Mouse (Mus musculus) layer of hippocampus, postnatal 25 days (tissue): ENCODE measurements around the gene Lzic. TPM values are rescaled to one million over a fixed set of nuclear protein-coding genes. Genes with fewer than 3 reads are reported as not detected.

Experiments
- DNase-seq, 2 experiments: peaks; one replicate each; pipeline ENCODE4 v3.0.0; 2022; ENCODE audit warnings: mixed read lengths in 2 of 2, low spot score in 1 of 2; ENCODE audit errors: extremely low spot score in 1 of 2
- total RNA-seq, 2 experiments: library from RNA; stranded (reverse); gene quantifications; 2 replicates each; pipeline ENCODE4 v1.2.3; 2021

Lzic gene
- total RNA-seq, 2 experiments from 2014 or later: 19.5 to 21.5 TPM

GRCm38 (mm10) chr4:149475096-149475495, 9.9 kb upstream of the Lzic start:
- no peak for DNase-seq

- no peak for DNase-seq
Observed at GRCm38 (mm10) chr4:149477078-149477477, 8.0 kb upstream of the Lzic start, which contains the start of gene Tmem274. Tmem274 (plus strand) TSS chr4:149477378.

- no peak for DNase-seq
Observed at GRCm38 (mm10) chr4:149484566-149484965, 463 bp upstream of the Lzic start.

GRCm38 (mm10) chr4:149485825-149486206, 787 bp downstream of the Lzic start:
- peak in 1 of 2 experiments; percentile 11 for DNase-seq

GRCm38 (mm10) chr4:149487729-149488128, 2.7 kb downstream of the Lzic start:
- DNase-seq: no peak

- DNase-seq: no peak
Observed at GRCm38 (mm10) chr4:149489415-149490240, 4.6 kb downstream of the Lzic start.

- no peak for DNase-seq
Observed at GRCm38 (mm10) chr4:149491151-149491550, 6.1 kb downstream of the Lzic start.

GRCm38 (mm10) chr4:149496612-149497011, 11.6 kb downstream of the Lzic start:
- no peak for DNase-seq

- DNase-seq: no peak
Observed at GRCm38 (mm10) chr4:149498901-149499300, 13.9 kb downstream of the Lzic start.

GRCm38 (mm10) chr4:149499790-149500189, 14.8 kb downstream of the Lzic start:
- DNase-seq: no peak

GRCm38 (mm10) chr4:149504363-149504762, 19.3 kb downstream of the Lzic start:
- DNase-seq: no peak

- no peak for DNase-seq
Observed at GRCm38 (mm10) chr4:149504858-149505257, 19.8 kb downstream of the Lzic start.

- no peak for DNase-seq
Observed at GRCm38 (mm10) chr4:149505261-149505967, 20.4 kb downstream of the Lzic start.

GRCm38 (mm10) chr4:149506904-149507303, 21.9 kb downstream of the Lzic start:
- DNase-seq: no peak

GRCm38 (mm10) chr4:149511221-149511646, 26.2 kb downstream of the Lzic start:
- DNase-seq: no peak

GRCm38 (mm10) chr4:149512072-149512471, 27.0 kb downstream of the Lzic start:
- DNase-seq: no peak

- no peak for DNase-seq
Observed at GRCm38 (mm10) chr4:149515706-149516105, 30.7 kb downstream of the Lzic start.

- peak; percentile 77 to 89 for DNase-seq
Observed at GRCm38 (mm10) chr4:149517868-149518340, 32.9 kb downstream of the Lzic start, which contains the start of gene Ctnnbip1. Ctnnbip1 (plus strand) TSS chr4:149518236.

GRCm38 (mm10) chr4:149518351-149519220, 33.6 kb downstream of the Lzic start:
- no peak for DNase-seq

GRCm38 (mm10) chr4:149521258-149521657, 36.2 kb downstream of the Lzic start:
- DNase-seq: no peak
